Mouse (Mus musculus) heart, embryonic 11.5 days (tissue): ENCODE results near the gene Zswim8. TPM values are rescaled to one million over a fixed set of nuclear protein-coding genes. Genes with fewer than 3 reads are reported as not detected.

Source experiments
- ATAC-seq: fragments of 200-750 bp; cut with Nextera tagmentation; replicated peaks from 2 replicates; pipeline ENCODE4 v1.8.0; 2017; ENCODE audit warnings: moderate library complexity; ENCODE audit not compliant: insufficient number of reproducible peaks, low FRiP score, low TSS enrichment
- H3K27ac ChIP-seq: fragments of 300-500 bp; sonication (generic); 2 replicates; pipeline ENCODE4 v1.5.1; 2014; ENCODE audit warnings: mild to moderate bottlenecking, low read depth, low read length
- H3K27me3 ChIP-seq: fragments of 300-500 bp; sonication (generic); 2 replicates; pipeline ENCODE4 v1.6.1; 2014; ENCODE audit warnings: mild to moderate bottlenecking, low read length, mixed read lengths; ENCODE audit not compliant: control insufficient read depth, insufficient read depth
- H3K36me3 ChIP-seq: fragments of 300-500 bp; sonication (generic); 2 replicates; pipeline ENCODE4 v1.6.1; 2014; ENCODE audit warnings: mild to moderate bottlenecking, low read length, moderate library complexity, mixed read lengths; ENCODE audit not compliant: control insufficient read depth, insufficient read depth
- H3K4me1 ChIP-seq: fragments of 300-500 bp; sonication (generic); 2 replicates; pipeline ENCODE4 v1.6.1; 2014; ENCODE audit warnings: low read length; ENCODE audit not compliant: control insufficient read depth, insufficient read depth
- H3K4me2 ChIP-seq: fragments of 300-500 bp; sonication (generic); 2 replicates; pipeline ENCODE4 v1.6.1; 2014; ENCODE audit warnings: mild to moderate bottlenecking, moderate library complexity
- H3K4me3 ChIP-seq: fragments of 300-500 bp; sonication (generic); 2 replicates; pipeline ENCODE4 v1.5.1; 2014; ENCODE audit warnings: low read depth, low read length
- H3K9ac ChIP-seq: fragments of 300-500 bp; sonication (generic); 2 replicates; pipeline ENCODE4 v1.6.1; 2014; ENCODE audit warnings: mild to moderate bottlenecking, low read depth, low read length, moderate library complexity
- H3K9me3 ChIP-seq: fragments of 300-500 bp; sonication (generic); replicated peaks from 2 replicates; pipeline ENCODE4 v1.6.1; 2016; ENCODE audit warnings: low read length; ENCODE audit not compliant: control insufficient read depth
- WGBS: fragments of 180-500 bp; shearing (Covaris S2); extraction: QIAGEN DNeasy Blood & Tissue Kit; methylation state at CpG from one replicate; pipeline ENCODE4 v1.1.7; 2014; ENCODE audit not compliant: insufficient replicate concordance; 5-methylcytosine and 5-hydroxymethylcytosine counted together
- polyA plus RNA-seq: library from polyadenylated mRNA; unstranded; fragments of >200 nt; fragmentation: Nextera tagmentation; extraction: Ambion mirVana; gene quantifications from 2 replicates; pipeline ENCODE4 v1.2.1, GENCODE M21; 2014

The Zswim8 gene
- polyA plus RNA-seq, 1 experiment from 2014 or later: 24.1 TPM

DNA sequence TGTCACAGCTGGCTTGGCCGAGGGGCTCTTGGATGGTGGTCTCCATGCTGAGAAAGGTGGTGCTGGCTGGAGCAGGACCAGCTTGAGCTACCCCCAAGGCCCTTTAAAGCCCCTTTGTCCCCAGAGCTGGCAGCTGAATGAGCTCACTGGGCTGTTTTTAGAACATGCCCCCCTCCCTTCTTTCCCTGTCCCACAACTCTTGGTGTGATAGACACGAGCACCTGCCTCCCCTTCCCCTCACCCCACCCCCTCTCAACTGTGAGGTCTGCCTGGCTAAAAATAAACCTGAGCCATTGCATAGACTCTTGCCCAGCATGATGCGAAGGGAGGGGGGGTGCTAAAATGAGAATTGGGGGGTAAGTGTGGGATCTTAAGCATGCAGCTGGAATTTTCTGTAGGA is 42.9 kb upstream of the Zswim8 start:
- no peaks in the 10 kb centered on the region for H3K9me3 ChIP-seq
- peak overlapping the region; percentile 92 for H3K4me2 ChIP-seq
- no peaks in the 10 kb centered on the region for H3K36me3 ChIP-seq
- H3K4me1 ChIP-seq: peaks cover 31% of the 10 kb centered on the region
- 21% methylated on average over 3 of the region's 3 CpGs for WGBS
- peak; percentile 29; the same call in 1 of the 2 replicates for ATAC-seq
- peak overlapping the region; percentile 52 for H3K4me3 ChIP-seq
- peak overlapping the region; percentile 97 for H3K27ac ChIP-seq
- H3K27me3 ChIP-seq: no peaks in the 10 kb centered on the region
- peak overlapping the region; percentile 87 for H3K9ac ChIP-seq

DNA sequence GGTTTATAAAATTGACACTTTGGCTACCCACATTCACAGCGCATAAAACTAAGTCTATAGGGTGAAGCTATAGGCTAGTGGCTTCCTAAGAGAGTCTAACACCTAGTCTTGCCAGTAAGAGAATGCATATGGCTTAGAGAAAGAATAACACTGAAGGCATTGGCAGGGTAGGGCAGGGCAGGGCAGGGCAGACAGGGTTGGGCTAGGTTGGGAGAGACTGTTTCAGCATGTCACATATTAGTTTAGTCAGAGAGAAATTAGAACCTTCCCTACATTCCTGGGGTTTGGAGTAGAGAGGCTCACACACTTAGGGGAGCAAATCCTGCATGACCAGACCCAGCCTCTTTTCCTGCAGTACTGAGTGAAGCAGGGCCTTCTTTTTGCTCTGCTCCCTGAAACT is 39.9 kb upstream of the Zswim8 start:
- Histone ChIP-seq H3K4me2 (peak overlapping the region; percentile 57), H3K27me3 (no peaks in the 10 kb centered on the region), H3K27ac (peak overlapping the region; percentile 73), H3K4me3 (peak overlapping the region; percentile 34), H3K9me3 (no peaks in the 10 kb centered on the region), H3K36me3 (no peaks in the 10 kb centered on the region), H3K9ac (peak overlapping the region; percentile 65), H3K4me1 (peaks cover 17% of the 10 kb centered on the region)
- ATAC-seq: no peak
- 56% methylated on average over 1 of the region's 1 CpGs for WGBS

DNA sequence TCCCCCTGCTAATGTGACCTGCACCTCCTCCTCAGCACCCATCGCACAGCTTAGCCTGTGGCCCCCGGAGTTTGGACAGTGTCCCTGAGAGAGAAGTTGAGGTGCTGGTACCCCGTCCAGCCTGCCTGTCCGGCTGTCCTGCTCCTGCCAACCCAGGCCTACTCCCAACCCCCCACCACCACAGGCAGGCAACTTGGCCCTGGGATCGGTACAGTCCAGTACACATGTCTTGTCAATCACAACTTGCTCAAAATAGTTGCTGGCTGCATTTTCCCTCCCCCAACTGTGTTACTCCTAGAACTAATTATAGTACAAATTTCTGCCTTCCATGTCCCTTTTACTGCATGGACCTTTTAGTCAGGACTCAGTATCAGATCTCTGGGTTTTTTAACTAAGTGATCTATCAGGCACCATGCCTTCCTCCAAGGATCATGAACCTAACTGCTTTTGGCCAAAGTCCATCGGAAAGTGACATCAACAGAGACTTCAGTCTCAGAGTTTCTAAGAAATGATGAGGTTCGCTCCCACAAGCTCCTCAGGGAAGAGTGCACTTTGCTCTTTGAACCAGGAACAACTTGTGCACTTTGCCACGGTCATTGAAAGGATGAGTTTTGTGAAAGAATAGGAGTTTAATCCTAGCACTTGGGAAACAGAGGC is 39.1 kb upstream of the Zswim8 start, which contains the start of gene Synpo2l:
Gene Synpo2l, minus strand, starts transcription at position 201 of the 657 bp plus-strand sequence.
- H3K4me2 ChIP-seq: peak within 1 kb of the TSS; percentile 57
- no peaks in the 10 kb centered on the region for H3K36me3 ChIP-seq
- ATAC-seq: peak; percentile 39; the same call in 1 of the 2 replicates
- H3K4me3 ChIP-seq: peak within 1 kb of the TSS; percentile 34
- peaks cover 17% of the 10 kb centered on the region for H3K4me1 ChIP-seq
- H3K27ac ChIP-seq: peak within 1 kb of the TSS; percentile 73
- peak within 1 kb of the TSS; percentile 65 for H3K9ac ChIP-seq
- 54% methylated on average over 8 of the region's 8 CpGs for WGBS
- H3K27me3 ChIP-seq: no peaks in the 10 kb centered on the region
- no peaks in the 10 kb centered on the region; the same call in 1 of the 2 replicates for H3K9me3 ChIP-seq

DNA sequence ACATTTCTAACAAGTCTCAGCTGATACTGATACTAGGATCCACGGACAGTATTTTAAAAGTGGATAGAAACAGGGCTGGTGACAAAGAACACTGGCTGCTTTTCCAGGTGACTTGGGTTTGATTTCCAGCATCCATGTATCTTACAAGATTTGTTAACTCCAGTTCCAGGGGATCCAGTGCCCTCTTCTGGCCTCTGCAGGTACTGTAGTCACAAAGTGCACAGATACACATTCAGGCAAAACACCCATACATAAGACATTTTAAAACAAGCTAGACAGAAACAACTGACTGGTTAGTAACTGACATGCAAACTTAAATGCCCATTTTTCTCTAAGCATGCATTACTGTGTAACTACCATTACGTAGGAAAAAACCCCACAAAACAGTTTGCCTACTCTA is 34.4 kb upstream of the Zswim8 start:
- Histone ChIP-seq H3K27me3 (no peaks in the 10 kb centered on the region), H3K4me2 (no peak overlapping the region), H3K27ac (no peak overlapping the region), H3K4me1 (peaks cover 14% of the 10 kb centered on the region), H3K9me3 (no peaks in the 10 kb centered on the region; the same call in 1 of the 2 replicates), H3K36me3 (peaks cover 13% of the 10 kb centered on the region), H3K4me3 (no peak overlapping the region), H3K9ac (no peak overlapping the region)
- 82% methylated on average over 2 of the region's 2 CpGs for WGBS
- ATAC-seq: no peak

DNA sequence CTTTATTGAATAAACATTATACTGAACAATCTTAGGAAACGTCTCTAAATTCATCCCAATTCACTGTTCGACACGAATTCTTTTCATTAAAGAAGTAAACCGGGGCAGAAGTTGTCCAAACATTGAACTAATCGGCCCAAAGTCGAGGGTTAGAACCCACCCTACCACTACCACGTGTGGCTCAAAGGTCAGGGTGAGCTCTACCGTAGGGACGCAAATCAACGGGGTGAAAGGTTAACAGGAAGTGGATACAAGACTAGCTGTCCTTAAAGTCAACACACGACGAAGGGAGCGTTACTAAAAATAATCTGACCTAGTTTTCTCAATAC is 33.7 kb upstream of the Zswim8 start:
- Histone ChIP-seq H3K36me3 (peaks cover 18% of the 10 kb centered on the region), H3K27ac (peak overlapping the region; percentile 97), H3K27me3 (no peaks in the 10 kb centered on the region), H3K4me1 (peaks cover 13% of the 10 kb centered on the region), H3K9ac (peak overlapping the region; percentile 67), H3K9me3 (no peaks in the 10 kb centered on the region; the same call in 1 of the 2 replicates), H3K4me2 (peak overlapping the region; percentile 81), H3K4me3 (peak overlapping the region; percentile 81)
- peak; percentile 55 for ATAC-seq
- 9% methylated on average over 13 of the region's 13 CpGs for WGBS

DNA sequence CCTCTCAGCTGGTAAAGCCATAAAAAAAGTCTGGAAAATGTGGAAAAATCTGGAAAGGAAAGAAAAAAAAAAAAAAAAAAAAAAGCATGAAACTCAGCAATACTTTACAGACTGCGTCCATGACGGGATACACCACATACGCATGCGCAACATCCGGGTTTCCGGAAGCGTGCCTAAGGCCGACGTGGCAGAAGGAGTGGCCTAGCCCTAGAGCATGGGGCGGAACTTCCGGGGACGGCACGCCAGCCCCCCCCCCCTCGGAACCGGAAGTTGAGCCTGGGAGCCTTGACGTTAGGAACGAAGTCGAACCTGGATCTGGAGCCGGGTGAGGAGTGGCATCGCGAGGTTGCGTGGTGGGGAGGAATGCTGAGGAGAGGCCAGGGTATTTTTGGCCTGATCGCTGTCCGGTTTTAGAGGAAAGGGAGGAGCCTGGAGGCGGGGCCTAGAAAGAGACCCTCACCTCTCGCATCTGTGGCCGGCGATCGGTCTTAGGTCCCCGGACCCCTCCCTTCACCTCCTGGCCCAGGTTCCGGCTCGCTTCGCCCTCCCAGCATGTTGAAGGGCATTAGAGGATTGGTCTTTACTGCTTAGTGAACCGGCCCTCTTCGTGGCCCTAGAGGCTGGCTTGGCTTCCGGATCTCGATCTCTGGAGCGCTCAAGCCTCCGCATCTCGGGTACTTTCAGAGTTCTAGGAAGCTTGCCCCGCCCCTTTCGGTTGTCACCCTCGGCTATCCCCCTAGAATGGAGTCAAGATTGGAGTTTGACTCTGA is 33.1 kb upstream of the Zswim8 start, which contains the start of gene Sec24c:
Gene Sec24c, plus strand, starts transcription at position 245 of the 770 bp plus-strand sequence.
- WGBS: under 1% methylated on average over 43 of the region's 43 CpGs
- peaks cover 9% of the 10 kb centered on the region for H3K4me1 ChIP-seq
- H3K36me3 ChIP-seq: peaks cover 21% of the 10 kb centered on the region
- no peaks in the 10 kb centered on the region; the same call in 1 of the 2 replicates for H3K9me3 ChIP-seq
- H3K27me3 ChIP-seq: no peaks in the 10 kb centered on the region
- peak; percentile 92 for ATAC-seq
- H3K27ac ChIP-seq: peak within 1 kb of the TSS; percentile 97
- peak within 1 kb of the TSS; percentile 81 for H3K4me2 ChIP-seq
- H3K9ac ChIP-seq: peak within 1 kb of the TSS; percentile 90
- H3K4me3 ChIP-seq: peak within 1 kb of the TSS; percentile 81

DNA sequence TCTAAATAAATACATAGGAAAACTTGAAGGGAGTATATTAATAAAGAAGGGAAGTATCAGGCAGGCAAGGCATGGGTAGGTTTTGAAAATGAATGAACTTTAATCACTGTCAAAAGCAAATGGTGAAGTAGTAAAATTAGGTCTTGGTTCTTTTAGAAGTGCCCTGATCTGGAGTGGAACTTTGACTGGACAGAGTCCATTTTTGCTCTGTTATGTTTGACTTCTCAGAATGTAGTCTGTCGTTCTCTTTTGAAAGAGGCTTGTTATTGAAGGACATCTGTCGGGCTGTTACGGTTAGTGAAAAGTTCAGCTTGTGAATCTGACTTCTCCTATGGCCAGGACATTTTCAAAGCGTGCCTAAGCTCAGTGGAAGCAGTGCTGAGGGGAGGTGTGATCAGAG is 29.4 kb upstream of the Zswim8 start:
- ATAC-seq: no peak
- Histone ChIP-seq H3K4me1 (peaks cover 13% of the 10 kb centered on the region), H3K9ac (no peak overlapping the region), H3K36me3 (peaks cover 47% of the 10 kb centered on the region), H3K4me2 (no peak overlapping the region), H3K9me3 (no peaks in the 10 kb centered on the region), H3K27ac (no peak overlapping the region), H3K4me3 (no peak overlapping the region), H3K27me3 (no peaks in the 10 kb centered on the region)
- WGBS: 89% methylated on average over 4 of the region's 4 CpGs

DNA sequence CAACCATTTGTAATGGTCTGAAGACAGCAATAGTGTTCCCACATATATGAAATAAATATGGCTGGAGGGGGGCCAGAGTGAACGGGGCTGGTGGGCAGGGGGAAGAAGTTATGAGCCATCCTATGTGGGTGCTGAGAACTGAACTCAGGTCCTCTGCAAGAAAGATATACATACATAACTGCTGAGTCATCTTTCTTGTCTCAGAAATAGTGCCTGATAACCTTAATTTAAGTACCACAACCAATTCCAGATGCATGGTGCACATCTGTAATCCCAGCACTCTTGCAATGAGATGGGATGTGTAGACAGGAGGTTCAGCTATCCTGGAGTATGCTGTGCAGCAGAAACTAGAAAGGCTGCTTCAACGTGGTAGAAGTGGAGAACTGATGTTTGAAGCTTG is 25.6 kb upstream of the Zswim8 start:
- Histone ChIP-seq H3K36me3 (peaks cover 75% of the 10 kb centered on the region), H3K4me2 (no peak overlapping the region), H3K27ac (no peak overlapping the region), H3K9ac (no peak overlapping the region), H3K4me1 (peaks cover 4% of the 10 kb centered on the region; the same call in 1 of the 2 replicates), H3K4me3 (no peak overlapping the region), H3K9me3 (no peaks in the 10 kb centered on the region), H3K27me3 (no peaks in the 10 kb centered on the region)
- 91% methylated on average over 2 of the region's 2 CpGs for WGBS
- ATAC-seq: no peak
